Mouse (Mus musculus): ENCODE measurements at regions not wholly inside any gene's neighbourhood (a gene's known extent, or its start where the extent isn't known, plus 50 kb on each side); places are given as distances from the start of the nearest gene placed in this dataset.
"Not testable (repeated sequence)": the region's sequence is repeated elsewhere in the genome, so short reads cannot be mapped to it uniquely, and the experiment has no call there.

DNA sequence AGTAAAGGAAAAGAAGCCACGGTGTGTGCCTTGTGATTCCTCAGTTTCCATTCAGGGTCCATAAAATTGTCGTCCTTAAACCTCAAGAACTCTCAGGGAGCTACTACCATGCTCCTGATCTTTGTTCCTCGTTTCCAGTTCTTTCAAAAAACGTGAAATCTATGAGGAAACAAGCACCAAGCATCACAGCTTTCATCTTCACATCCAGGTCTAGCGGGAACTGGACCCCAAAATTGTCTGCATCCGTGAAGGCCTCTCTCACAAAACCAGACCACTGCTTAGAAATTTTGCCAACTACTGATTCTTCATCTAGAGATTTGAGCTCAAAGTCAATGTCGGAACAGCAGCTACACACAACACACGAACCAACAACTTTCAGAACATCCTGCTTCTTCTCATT lies 491.0 kb upstream of the Gm9747 start:
- not testable (repeated sequence) for TF ChIP-seq EP300 (IDR thresholded peaks at IDR 0.05; ENCODE audit: insufficient read depth, low read depth, low read length); CTCF (IDR thresholded peaks at IDR 0.05; ENCODE audit: low read depth, low read length); POLR2A (IDR thresholded peaks at IDR 0.05; ENCODE audit: insufficient read depth, low read length)

Measured in ES-Bruce4 (cell line).